Mouse (Mus musculus): ENCODE results near the gene Gpn2. TPM values are rescaled to one million over a fixed set of nuclear protein-coding genes. Genes with fewer than 3 reads are reported as not detected.

The Gpn2 gene
- polyA plus RNA-seq, 1 experiment, result 30.9 TPM

GRCm38 (mm10) chr4:133624830-133625229, 40.7 kb downstream of the Gpn2 start:
- no peak for TF ChIP-seq POLR2A (IDR thresholded peaks at IDR 0.05; ENCODE audit: control insufficient read depth, low read depth, low read length)
- TF ChIP-seq CTCF (IDR thresholded peaks at IDR 0.05; ENCODE audit: control insufficient read depth, insufficient read depth, insufficient replicate concordance, low read depth, low read length), result no peak
- Histone ChIP-seq H3K4me1 (ENCODE audit: control insufficient read depth, insufficient read depth, low read length) (no peaks in the 10 kb centered on the region), H3K27me3 (ENCODE audit: control insufficient read depth, insufficient read depth, low read length) (no peaks in the 10 kb centered on the region), H3K4me3 (ENCODE audit: control insufficient read depth, low read depth, low read length) (no peak overlapping the region), H3K36me3 (ENCODE audit: control insufficient read depth, insufficient read depth, low read length) (no peaks in the 10 kb centered on the region), H3K27ac (ENCODE audit: control insufficient read depth, insufficient read depth, low read depth, low read length) (no peak overlapping the region)

GRCm38 (mm10) chr4:133625621-133626071, 41.5 kb downstream of the Gpn2 start:
- H3K27me3 ChIP-seq (ENCODE audit: control insufficient read depth, insufficient read depth, low read length), result no peaks in the 10 kb centered on the region
- H3K36me3 ChIP-seq (ENCODE audit: control insufficient read depth, insufficient read depth, low read length), result no peaks in the 10 kb centered on the region

GRCm38 (mm10) chr4:133626221-133626620, 42.1 kb downstream of the Gpn2 start:
- Histone ChIP-seq H3K36me3 (ENCODE audit: control insufficient read depth, insufficient read depth, low read length) (no peaks in the 10 kb centered on the region), H3K27me3 (ENCODE audit: control insufficient read depth, insufficient read depth, low read length) (no peaks in the 10 kb centered on the region), H3K27ac (ENCODE audit: control insufficient read depth, insufficient read depth, low read depth, low read length) (no peak overlapping the region), H3K4me1 (ENCODE audit: control insufficient read depth, insufficient read depth, low read length) (no peaks in the 10 kb centered on the region), H3K4me3 (ENCODE audit: control insufficient read depth, low read depth, low read length) (no peak overlapping the region)
- TF ChIP-seq CTCF (IDR thresholded peaks at IDR 0.05; ENCODE audit: control insufficient read depth, insufficient read depth, insufficient replicate concordance, low read depth, low read length) (no peak), POLR2A (IDR thresholded peaks at IDR 0.05; ENCODE audit: control insufficient read depth, low read depth, low read length) (no peak)

More at GRCm38 (mm10) chr4:133625621-133626071, 41.5 kb downstream of the Gpn2 start:
- TF ChIP-seq POLR2A (IDR thresholded peaks at IDR 0.05; ENCODE audit: control insufficient read depth, low read depth, low read length), result no peak
- no peak for TF ChIP-seq CTCF (IDR thresholded peaks at IDR 0.05; ENCODE audit: control insufficient read depth, insufficient read depth, insufficient replicate concordance, low read depth, low read length)
- Histone ChIP-seq H3K27ac (ENCODE audit: control insufficient read depth, insufficient read depth, low read depth, low read length) (no peak overlapping the region), H3K4me3 (ENCODE audit: control insufficient read depth, low read depth, low read length) (no peak overlapping the region), H3K4me1 (ENCODE audit: control insufficient read depth, insufficient read depth, low read length) (no peaks in the 10 kb centered on the region)

GRCm38 (mm10) chr4:133626621-133627020, 42.5 kb downstream of the Gpn2 start:
- no peaks in the 10 kb centered on the region for H3K36me3 ChIP-seq (ENCODE audit: control insufficient read depth, insufficient read depth, low read length)
- no peak overlapping the region for H3K27ac ChIP-seq (ENCODE audit: control insufficient read depth, insufficient read depth, low read depth, low read length)
- H3K4me1 ChIP-seq (ENCODE audit: control insufficient read depth, insufficient read depth, low read length), result no peaks in the 10 kb centered on the region
- TF ChIP-seq CTCF (IDR thresholded peaks at IDR 0.05; ENCODE audit: control insufficient read depth, insufficient read depth, insufficient replicate concordance, low read depth, low read length) (no peak), POLR2A (IDR thresholded peaks at IDR 0.05; ENCODE audit: control insufficient read depth, low read depth, low read length) (no peak)
- no peaks in the 10 kb centered on the region for H3K27me3 ChIP-seq (ENCODE audit: control insufficient read depth, insufficient read depth, low read length)
- no peak overlapping the region for H3K4me3 ChIP-seq (ENCODE audit: control insufficient read depth, low read depth, low read length)

GRCm38 (mm10) chr4:133627039-133627438, 42.9 kb downstream of the Gpn2 start:
- H3K27me3 ChIP-seq (ENCODE audit: control insufficient read depth, insufficient read depth, low read length), result no peaks in the 10 kb centered on the region
- H3K27ac ChIP-seq (ENCODE audit: control insufficient read depth, insufficient read depth, low read depth, low read length), result no peak overlapping the region
- no peak overlapping the region for H3K4me3 ChIP-seq (ENCODE audit: control insufficient read depth, low read depth, low read length)
- peaks cover under 1% of the 10 kb centered on the region; the same call in 1 of the 2 replicates for H3K4me1 ChIP-seq (ENCODE audit: control insufficient read depth, insufficient read depth, low read length)
- TF ChIP-seq CTCF (IDR thresholded peaks at IDR 0.05; ENCODE audit: control insufficient read depth, insufficient read depth, insufficient replicate concordance, low read depth, low read length), result no peak
- TF ChIP-seq POLR2A (IDR thresholded peaks at IDR 0.05; ENCODE audit: control insufficient read depth, low read depth, low read length), result no peak
- H3K36me3 ChIP-seq (ENCODE audit: control insufficient read depth, insufficient read depth, low read length), result no peaks in the 10 kb centered on the region

GRCm38 (mm10) chr4:133628517-133628916, 44.4 kb downstream of the Gpn2 start:
- H3K27me3 ChIP-seq (ENCODE audit: control insufficient read depth, insufficient read depth, low read length), result peaks cover 5% of the 10 kb centered on the region; the same call in 1 of the 2 replicates
- peaks cover 10% of the 10 kb centered on the region for H3K4me1 ChIP-seq (ENCODE audit: control insufficient read depth, insufficient read depth, low read length)
- H3K4me3 ChIP-seq (ENCODE audit: control insufficient read depth, low read depth, low read length), result no peak overlapping the region
- no peak overlapping the region for H3K27ac ChIP-seq (ENCODE audit: control insufficient read depth, insufficient read depth, low read depth, low read length)
- no peak for TF ChIP-seq CTCF (IDR thresholded peaks at IDR 0.05; ENCODE audit: control insufficient read depth, insufficient read depth, insufficient replicate concordance, low read depth, low read length)
- TF ChIP-seq POLR2A (IDR thresholded peaks at IDR 0.05; ENCODE audit: control insufficient read depth, low read depth, low read length), result no peak
- H3K36me3 ChIP-seq (ENCODE audit: control insufficient read depth, insufficient read depth, low read length), result no peaks in the 10 kb centered on the region

- H3K27ac ChIP-seq (ENCODE audit: control insufficient read depth, insufficient read depth, low read depth, low read length), result no peak overlapping the region
- H3K4me1 ChIP-seq (ENCODE audit: control insufficient read depth, insufficient read depth, low read length), result peaks cover 11% of the 10 kb centered on the region
- no peak overlapping the region for H3K4me3 ChIP-seq (ENCODE audit: control insufficient read depth, low read depth, low read length)
- no peak for TF ChIP-seq CTCF (IDR thresholded peaks at IDR 0.05; ENCODE audit: control insufficient read depth, insufficient read depth, insufficient replicate concordance, low read depth, low read length)
- TF ChIP-seq POLR2A (IDR thresholded peaks at IDR 0.05; ENCODE audit: control insufficient read depth, low read depth, low read length), result no peak
- no peaks in the 10 kb centered on the region for H3K36me3 ChIP-seq (ENCODE audit: control insufficient read depth, insufficient read depth, low read length)
- peaks cover 5% of the 10 kb centered on the region; the same call in 1 of the 2 replicates for H3K27me3 ChIP-seq (ENCODE audit: control insufficient read depth, insufficient read depth, low read length)
Measured at GRCm38 (mm10) chr4:133629191-133629590, 45.0 kb downstream of the Gpn2 start.

Data from testis, adult 2 months (tissue).